Mouse (Mus musculus) neural tube, embryonic 15.5 days (tissue): ENCODE results near the gene Cyp24a1. TPM values are rescaled to one million over a fixed set of nuclear protein-coding genes. Genes with fewer than 3 reads are reported as not detected.
"Not testable (repeated sequence)": the region's sequence is repeated elsewhere in the genome, so short reads cannot be mapped to it uniquely, and the experiment has no call there.

Source experiments
- ATAC-seq: fragments of 200-750 bp; cut with Nextera tagmentation; 2 replicates; pipeline ENCODE4 v1.8.0; 2017; ENCODE audit warnings: mild to moderate bottlenecking, moderate TSS enrichment, moderate library complexity; ENCODE audit not compliant: low FRiP score
- H3K27ac ChIP-seq: fragments of 300-500 bp; sonication (generic); replicated peaks from 2 replicates; pipeline ENCODE4 v1.5.1; 2015; ENCODE audit warnings: mild to moderate bottlenecking, inconsistent platforms
- H3K27me3 ChIP-seq: fragments of 300-500 bp; sonication (generic); replicated peaks from 2 replicates; pipeline ENCODE4 v1.6.1; 2015; ENCODE audit warnings: inconsistent platforms
- H3K36me3 ChIP-seq: fragments of 300-500 bp; sonication (generic); 2 replicates; pipeline ENCODE4 v1.6.1; 2015; ENCODE audit warnings: inconsistent platforms
- H3K4me1 ChIP-seq: fragments of 300-500 bp; sonication (generic); 2 replicates; pipeline ENCODE4 v1.6.1; 2015; ENCODE audit warnings: inconsistent platforms
- H3K4me2 ChIP-seq: fragments of 300-500 bp; sonication (generic); 2 replicates; pipeline ENCODE4 v1.6.1; 2015; ENCODE audit warnings: inconsistent platforms, mild to moderate bottlenecking, moderate library complexity
- H3K4me3 ChIP-seq: fragments of 300-500 bp; sonication (generic); replicated peaks from 2 replicates; pipeline ENCODE4 v1.5.1; 2015; ENCODE audit warnings: mild to moderate bottlenecking, inconsistent platforms
- H3K9ac ChIP-seq: fragments of 300-500 bp; sonication (generic); replicated peaks from 2 replicates; pipeline ENCODE4 v1.6.1; 2015; ENCODE audit warnings: mild to moderate bottlenecking, inconsistent platforms
- H3K9me3 ChIP-seq: fragments of 300-500 bp; sonication (generic); replicated peaks from 2 replicates; pipeline ENCODE4 v1.6.1; 2016; ENCODE audit warnings: inconsistent platforms
- WGBS: fragments of 180-500 bp; shearing (Covaris S2); methylation state at CpG from one replicate; pipeline ENCODE4 v1.1.7; 2015; ENCODE audit warnings: mixed read lengths; 5-methylcytosine and 5-hydroxymethylcytosine counted together
- polyA plus RNA-seq: library from polyadenylated mRNA; unstranded; fragments of >200 nt; fragmentation: Nextera tagmentation; extraction: Ambion mirVana; gene quantifications from 2 replicates; pipeline ENCODE4 v1.2.1, GENCODE M21; 2015

Cyp24a1 gene
- polyA plus RNA-seq, 1 experiment from 2014 or later: 0.12 TPM

DNA sequence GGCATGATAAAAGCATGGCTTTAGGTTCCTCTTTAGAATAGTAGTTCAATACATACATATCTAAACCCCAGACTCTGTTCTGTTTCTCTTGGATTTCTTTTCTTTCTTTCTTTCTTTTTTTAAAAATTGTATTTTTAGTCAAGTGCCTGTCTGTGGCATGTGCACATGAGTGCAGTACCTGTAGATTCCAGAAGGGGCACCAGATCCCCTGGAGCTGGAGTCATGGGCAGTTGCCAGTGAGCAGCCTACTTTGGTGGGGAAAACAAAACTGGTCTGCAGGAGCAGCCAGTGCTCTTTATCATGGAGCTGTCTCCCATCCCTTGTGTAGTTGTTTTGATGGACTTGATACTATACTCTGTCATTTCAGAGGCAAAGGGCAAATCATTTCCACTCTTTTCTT is 28.9 kb downstream of the Cyp24a1 start:
- Histone ChIP-seq H3K36me3 (no peaks in the 10 kb centered on the region), H3K4me1 (peaks cover 12% of the 10 kb centered on the region), H3K9ac (no peak overlapping the region), H3K4me3 (no peak overlapping the region), H3K9me3 (no peaks in the 10 kb centered on the region), H3K27me3 (peaks cover 7% of the 10 kb centered on the region; the same call in 1 of the 2 replicates), H3K27ac (no peak overlapping the region), H3K4me2 (no peak overlapping the region)
- no peak for ATAC-seq

DNA sequence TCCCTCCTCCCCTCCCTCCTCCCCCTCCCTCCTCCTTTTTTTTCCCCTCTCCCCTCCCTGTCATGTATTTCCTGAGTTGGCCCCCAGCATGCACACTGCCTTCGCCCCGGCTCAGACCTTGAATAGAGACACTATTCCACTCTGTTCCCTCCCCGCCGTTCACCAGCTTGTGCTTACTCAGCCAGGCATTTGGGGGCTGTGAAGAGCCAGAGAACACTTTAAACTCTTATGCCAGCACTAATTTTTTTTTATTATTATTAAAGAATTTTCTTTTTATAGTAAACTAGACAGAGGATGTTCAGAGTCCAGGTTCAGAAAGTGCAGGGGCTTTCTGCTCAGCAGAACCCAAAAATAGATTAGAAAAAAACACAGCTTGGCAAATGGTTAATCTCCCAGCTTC is 32.1 kb downstream of the Cyp24a1 start:
- H3K9ac ChIP-seq: no peak overlapping the region
- H3K36me3 ChIP-seq: no peaks in the 10 kb centered on the region
- H3K27ac ChIP-seq: no peak overlapping the region
- WGBS: 31% methylated on average over 4 of the region's 4 CpGs
- H3K4me3 ChIP-seq: no peak overlapping the region
- H3K27me3 ChIP-seq: no peaks in the 10 kb centered on the region; the same call in 1 of the 2 replicates
- H3K9me3 ChIP-seq: no peaks in the 10 kb centered on the region
- no peak for ATAC-seq
- H3K4me1 ChIP-seq: peaks cover 8% of the 10 kb centered on the region
- no peak overlapping the region for H3K4me2 ChIP-seq

DNA sequence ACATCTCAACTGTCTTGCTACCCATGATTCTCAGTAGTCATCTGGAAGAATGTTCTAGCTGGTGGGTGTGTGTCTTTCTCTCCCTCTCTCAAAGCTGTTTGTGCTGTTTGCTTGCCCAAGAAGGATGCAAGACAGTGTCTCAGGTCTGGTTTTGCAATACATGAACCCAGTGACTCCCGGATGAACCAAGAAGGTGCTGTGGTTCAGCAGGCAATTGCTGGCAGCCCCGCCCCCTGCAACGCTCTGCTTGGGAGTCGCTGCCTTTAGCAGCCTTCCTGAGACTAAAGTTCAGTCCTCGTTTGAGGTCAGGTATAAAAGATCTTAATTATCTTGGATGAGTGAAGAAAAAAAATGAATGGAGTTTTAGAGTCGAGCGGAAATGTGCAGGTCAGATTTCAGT is 35.3 kb downstream of the Cyp24a1 start:
- Histone ChIP-seq H3K9ac (no peak overlapping the region), H3K4me1 (no peaks in the 10 kb centered on the region), H3K27ac (no peak overlapping the region), H3K4me2 (no peak overlapping the region), H3K36me3 (no peaks in the 10 kb centered on the region), H3K9me3 (no peaks in the 10 kb centered on the region), H3K4me3 (no peak overlapping the region), H3K27me3 (no peaks in the 10 kb centered on the region)
- 66% methylated on average over 7 of the region's 7 CpGs for WGBS
- ATAC-seq: no peak

DNA sequence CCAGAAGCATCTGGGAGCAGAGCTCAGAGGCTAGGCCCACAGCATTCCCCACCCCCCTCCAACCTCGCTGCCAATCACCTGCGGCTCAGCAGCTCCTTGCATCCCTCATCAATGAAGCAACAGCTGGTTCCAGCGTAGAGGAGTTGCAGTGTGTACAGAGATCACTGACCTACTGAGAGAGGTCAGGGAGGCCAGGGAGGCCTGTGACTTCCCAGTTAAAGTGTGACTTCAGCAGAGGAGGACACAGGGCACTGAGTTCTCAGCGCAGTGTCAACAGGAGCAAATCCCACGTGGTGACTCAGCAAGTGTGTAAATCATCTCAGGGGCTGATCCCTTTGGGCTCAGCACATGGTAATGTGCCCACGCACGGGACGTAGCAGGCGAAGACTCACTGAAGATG is 37.1 kb downstream of the Cyp24a1 start:
- H3K9me3 ChIP-seq: no peaks in the 10 kb centered on the region
- no peak overlapping the region for H3K4me2 ChIP-seq
- H3K27ac ChIP-seq: no peak overlapping the region
- no peak overlapping the region for H3K9ac ChIP-seq
- no peaks in the 10 kb centered on the region; the same call in 1 of the 2 replicates for H3K27me3 ChIP-seq
- no peak for ATAC-seq
- 34% methylated on average over 9 of the region's 9 CpGs for WGBS
- no peaks in the 10 kb centered on the region for H3K36me3 ChIP-seq
- no peak overlapping the region for H3K4me3 ChIP-seq
- H3K4me1 ChIP-seq: no peaks in the 10 kb centered on the region

DNA sequence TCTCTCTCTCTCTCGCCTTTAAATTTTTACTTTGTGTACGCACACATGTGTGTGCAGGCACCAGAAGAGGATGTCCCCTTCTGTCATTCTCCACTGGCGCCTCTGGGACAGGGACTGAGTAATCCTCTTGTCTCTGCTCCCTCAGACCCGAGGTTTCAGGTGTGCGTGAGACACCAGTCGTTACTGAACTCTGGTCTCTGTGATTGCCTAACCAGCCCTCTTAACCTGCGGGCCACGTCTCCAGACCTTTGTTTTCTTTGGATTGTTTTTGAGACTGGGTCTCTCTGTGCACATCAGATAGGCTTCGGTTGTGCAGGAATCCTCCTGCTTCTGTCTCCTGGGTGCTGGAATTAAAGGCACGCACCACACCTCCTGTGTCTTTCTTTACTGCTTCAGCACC is 37.8 kb downstream of the Cyp24a1 start:
- H3K9ac ChIP-seq: no peak overlapping the region
- H3K9me3 ChIP-seq: no peaks in the 10 kb centered on the region
- no peak for ATAC-seq
- H3K4me2 ChIP-seq: no peak overlapping the region
- H3K27me3 ChIP-seq: no peaks in the 10 kb centered on the region; the same call in 1 of the 2 replicates
- no peak overlapping the region for H3K4me3 ChIP-seq
- H3K4me1 ChIP-seq: no peaks in the 10 kb centered on the region
- H3K27ac ChIP-seq: no peak overlapping the region
- 82% methylated on average over 10 of the region's 10 CpGs for WGBS
- no peaks in the 10 kb centered on the region for H3K36me3 ChIP-seq

DNA sequence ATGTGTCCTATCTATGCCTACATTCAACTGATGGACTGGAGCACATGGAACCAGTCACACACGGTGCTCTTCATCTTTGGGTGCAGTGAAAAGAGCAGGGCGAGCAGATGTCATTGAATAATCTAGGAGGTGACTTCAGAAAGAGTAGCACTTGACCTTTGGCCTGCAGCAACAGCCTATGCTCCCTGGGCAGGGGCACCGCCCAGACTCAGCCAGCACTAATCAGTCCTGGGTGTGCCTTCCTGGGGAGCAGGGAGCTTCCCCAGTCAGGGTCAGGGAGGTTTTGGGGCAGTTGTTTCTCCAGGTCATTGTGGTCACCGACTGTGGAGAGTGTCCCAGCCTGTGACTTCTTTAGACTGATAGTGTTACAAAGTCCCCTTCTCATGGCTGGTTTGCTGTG is 43.1 kb downstream of the Cyp24a1 start:
- not testable (repeated sequence) for H3K9me3 ChIP-seq, H3K4me2 ChIP-seq, H3K36me3 ChIP-seq, H3K4me3 ChIP-seq, H3K4me1 ChIP-seq, H3K27ac ChIP-seq, H3K27me3 ChIP-seq, H3K9ac ChIP-seq, ATAC-seq
- 67% methylated on average over 4 of the region's 4 CpGs for WGBS

DNA sequence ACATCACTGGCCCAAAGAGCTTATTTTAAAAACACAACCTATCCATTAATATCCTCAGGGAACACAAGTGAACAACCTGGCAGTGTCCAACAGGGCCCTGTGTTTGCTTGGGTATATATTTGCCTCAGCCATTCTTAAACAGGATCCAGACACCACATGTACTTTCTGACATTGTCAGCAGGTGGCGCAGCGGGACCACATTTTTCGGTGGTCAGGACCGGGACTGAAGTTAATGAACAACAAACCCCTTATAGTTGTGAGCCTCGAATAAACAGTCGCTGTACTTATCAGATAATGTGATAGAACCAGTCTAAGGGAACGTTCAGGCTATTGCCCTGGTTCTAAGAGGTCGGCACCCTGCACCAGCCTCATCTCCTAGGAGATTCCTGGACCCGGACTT is 46.0 kb downstream of the Cyp24a1 start:
- ATAC-seq: no peak
- Histone ChIP-seq H3K36me3 (no peaks in the 10 kb centered on the region), H3K4me3 (no peak overlapping the region), H3K27me3 (peaks cover 3% of the 10 kb centered on the region; the same call in 1 of the 2 replicates), H3K9me3 (no peaks in the 10 kb centered on the region), H3K4me1 (no peaks in the 10 kb centered on the region), H3K4me2 (no peak overlapping the region), H3K27ac (no peak overlapping the region), H3K9ac (no peak overlapping the region)
- WGBS: 10% methylated on average over 9 of the region's 9 CpGs

DNA sequence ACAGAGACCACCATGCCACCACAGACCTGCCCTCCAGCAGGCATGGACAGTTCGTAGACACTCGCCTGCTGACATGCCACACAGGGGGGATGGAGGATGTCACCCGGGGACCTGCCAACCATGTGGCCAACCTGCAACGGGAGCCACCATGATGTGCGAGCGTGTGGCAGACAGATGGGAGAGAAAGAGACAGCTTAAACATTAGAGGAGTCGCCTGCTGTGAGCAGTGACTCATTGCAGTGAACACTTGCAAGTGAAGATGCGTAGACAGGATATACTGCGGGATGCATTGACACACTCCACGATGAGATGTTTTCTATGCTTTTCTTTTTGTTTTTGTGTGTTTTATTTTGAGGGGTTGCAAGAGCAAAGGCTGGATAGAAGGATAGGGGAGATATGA is 49.3 kb downstream of the Cyp24a1 start:
- Histone ChIP-seq H3K9ac (no peak overlapping the region), H3K36me3 (no peaks in the 10 kb centered on the region), H3K27ac (no peak overlapping the region), H3K27me3 (peaks cover 3% of the 10 kb centered on the region; the same call in 1 of the 2 replicates), H3K4me3 (no peak overlapping the region), H3K4me1 (no peaks in the 10 kb centered on the region), H3K4me2 (no peak overlapping the region), H3K9me3 (no peaks in the 10 kb centered on the region)
- ATAC-seq: no peak
- WGBS: 53% methylated on average over 10 of the region's 10 CpGs

DNA sequence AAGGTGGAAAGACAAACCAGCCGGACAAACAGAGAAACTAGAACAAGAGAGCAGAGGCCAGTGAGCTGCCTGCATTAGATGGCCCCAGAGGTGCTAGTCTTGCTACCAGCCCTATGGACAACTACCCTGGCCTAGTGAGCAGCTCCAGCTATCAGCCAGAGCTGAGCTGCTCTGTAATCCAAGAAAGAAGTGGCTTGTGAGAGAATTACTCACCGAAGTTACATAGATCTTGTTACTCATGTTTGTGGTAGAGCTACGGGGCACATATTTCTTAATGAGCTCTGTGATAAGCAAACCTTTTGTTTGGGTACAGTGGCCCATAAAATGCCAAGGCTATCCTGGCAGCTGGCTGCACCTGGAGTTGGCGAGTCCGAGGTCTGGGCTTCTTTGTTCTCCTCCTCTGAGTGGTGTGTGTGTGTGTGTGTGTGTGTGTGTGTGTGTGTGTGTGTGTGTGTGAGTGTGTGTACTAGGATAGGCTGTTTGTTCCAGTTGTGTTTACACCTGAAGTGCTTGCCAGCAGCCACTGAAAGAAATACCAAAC is 50.0 kb downstream of the Cyp24a1 start:
- WGBS: 57% methylated on average over 5 of the region's 5 CpGs
- Histone ChIP-seq H3K4me1 (no peaks in the 10 kb centered on the region), H3K9me3 (no peaks in the 10 kb centered on the region), H3K27me3 (0 out of 2 replicates have a peak, but pooled peaks cover 3% of the 10 kb centered on the region), H3K36me3 (no peaks in the 10 kb centered on the region), H3K9ac (no peak overlapping the region), H3K4me3 (no peak overlapping the region), H3K27ac (peak overlapping the region; percentile 4; the same call in 1 of the 2 replicates), H3K4me2 (no peak overlapping the region)
- ATAC-seq: no peak

DNA sequence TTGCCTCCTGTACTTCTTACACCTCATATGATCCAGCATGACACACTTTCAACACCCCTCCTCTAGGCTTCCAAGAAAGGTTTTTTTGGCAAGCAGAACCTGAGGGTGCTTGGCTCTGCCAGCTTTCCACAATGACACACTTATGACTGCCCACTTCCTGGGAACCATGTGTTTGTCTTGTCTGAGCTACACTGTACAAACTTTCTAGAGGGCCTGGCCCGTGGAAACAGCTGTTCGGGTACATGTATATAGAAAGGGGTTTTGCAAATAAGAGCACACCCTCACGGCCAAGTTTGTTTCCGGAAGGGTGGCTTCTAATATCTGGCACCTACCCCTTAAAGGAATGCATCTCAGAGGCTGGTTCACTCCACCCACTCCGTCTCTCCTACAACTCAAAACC is 51.1 kb downstream of the Cyp24a1 start:
- no peaks in the 10 kb centered on the region for H3K27me3 ChIP-seq
- H3K36me3 ChIP-seq: no peaks in the 10 kb centered on the region
- no peak overlapping the region for H3K4me2 ChIP-seq
- WGBS: 86% methylated on average over 5 of the region's 5 CpGs
- H3K9me3 ChIP-seq: no peaks in the 10 kb centered on the region
- no peak overlapping the region for H3K4me3 ChIP-seq
- no peaks in the 10 kb centered on the region for H3K4me1 ChIP-seq
- H3K27ac ChIP-seq: no peak overlapping the region
- H3K9ac ChIP-seq: no peak overlapping the region
- ATAC-seq: no peak

DNA sequence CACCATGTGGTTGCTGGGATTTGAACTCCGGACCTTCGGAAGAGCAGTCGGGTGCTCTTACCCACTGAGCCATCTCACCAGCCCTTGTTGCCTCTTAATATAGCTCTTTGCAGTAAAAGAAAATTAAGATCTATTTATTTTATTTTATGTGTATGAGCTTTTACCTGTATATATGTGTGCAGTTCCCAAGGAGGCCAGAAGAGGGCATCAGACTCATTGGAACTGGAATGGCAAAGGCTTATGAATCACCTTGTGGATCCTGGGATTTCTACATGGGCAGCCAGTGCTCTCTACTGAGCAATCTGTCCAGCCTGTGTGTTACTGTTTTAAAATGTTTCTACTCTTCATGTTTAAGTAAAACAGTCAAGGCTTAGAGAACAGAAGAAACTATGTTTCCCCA is 54.4 kb downstream of the Cyp24a1 start:
- Histone ChIP-seq H3K9me3 (no peaks in the 10 kb centered on the region), H3K9ac (no peak overlapping the region), H3K36me3 (no peaks in the 10 kb centered on the region), H3K4me1 (peaks cover 5% of the 10 kb centered on the region; the same call in 1 of the 2 replicates), H3K27ac (no peak overlapping the region), H3K27me3 (no peaks in the 10 kb centered on the region), H3K4me2 (no peak overlapping the region), H3K4me3 (no peak overlapping the region)
- no peak for ATAC-seq
- 68% methylated on average over 3 of the region's 3 CpGs for WGBS

DNA sequence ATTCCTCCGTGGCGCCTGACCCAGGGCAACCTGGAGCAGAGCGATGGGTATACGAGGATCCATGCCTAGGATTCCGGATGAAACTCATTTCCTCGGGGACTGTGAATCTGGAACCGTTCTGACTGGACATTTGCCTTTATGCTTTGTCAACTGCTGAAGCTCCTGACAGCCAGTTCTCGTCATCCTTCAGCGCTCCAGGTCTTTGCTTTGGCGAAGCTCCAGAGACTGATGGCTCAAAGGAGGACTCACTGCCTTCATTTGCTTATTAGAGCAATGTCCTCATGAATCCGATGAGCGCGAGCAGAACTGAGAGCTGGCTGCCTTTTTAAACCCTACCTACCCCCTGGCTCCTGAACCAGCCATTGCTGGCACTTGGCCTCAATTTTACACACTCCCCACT is 58.2 kb downstream of the Cyp24a1 start:
- WGBS: 48% methylated on average over 13 of the region's 13 CpGs
- ATAC-seq: no peak
- peaks cover 3% of the 10 kb centered on the region; the same call in 1 of the 2 replicates for H3K27me3 ChIP-seq
- H3K9me3 ChIP-seq: no peaks in the 10 kb centered on the region
- no peak overlapping the region for H3K4me3 ChIP-seq
- H3K9ac ChIP-seq: no peak overlapping the region
- peaks cover 5% of the 10 kb centered on the region; the same call in 1 of the 2 replicates for H3K4me1 ChIP-seq
- H3K27ac ChIP-seq: no peak overlapping the region
- no peaks in the 10 kb centered on the region for H3K36me3 ChIP-seq
- H3K4me2 ChIP-seq: 0 out of 2 replicates have a peak overlapping the region, but pooled peaks have one; percentile 22
